Mouse (Mus musculus) MEL (cell line): ENCODE measurements around the gene H13.
A peak's percentile ranks its signal among the peaks of the same experiment; 100 is the strongest.

ENCODE experiments used
- CHD2 ChIP-seq: IDR thresholded peaks from 2 replicates; pipeline ENCODE4 v1.6.1; 2011; ENCODE audit warnings: low read length, improper control_type of control experiment
- CTCF ChIP-seq, 3 experiments: IDR thresholded peaks in 2 of 3; conservative IDR thresholded peaks in 1 of 3; 2 replicates each; pipeline ENCODE4 v1.5.1; 2011 to 2012; ENCODE audit warnings: low read length in 3 of 3, low read depth in 2 of 3, mild to moderate bottlenecking in 2 of 3, improper control_type of control experiment in 1 of 3, inconsistent platforms in 1 of 3, mixed read lengths in 1 of 3, moderate library complexity in 1 of 3; ENCODE audit not compliant: control insufficient read depth in 1 of 3, insufficient read depth in 1 of 3, poor library complexity in 1 of 3, severe bottlenecking in 1 of 3
- KAT2A ChIP-seq: conservative IDR thresholded peaks from 2 replicates; pipeline ENCODE4 v1.6.1; 2012; ENCODE audit warnings: low read depth, low read length, improper control_type of control experiment, inconsistent platforms
- NELFE ChIP-seq: IDR thresholded peaks from 2 replicates; pipeline ENCODE4 v1.6.1; 2011; ENCODE audit warnings: low read depth, low read length, improper control_type of control experiment
- POLR2A ChIP-seq, 2 experiments: IDR thresholded peaks; 2 replicates each; pipeline ENCODE4 v1.6.1; 2011 to 2012; ENCODE audit warnings: low read length in 2 of 2, mild to moderate bottlenecking in 2 of 2, control low read depth in 1 of 2, improper control_type of control experiment in 1 of 2, low read depth in 1 of 2, moderate library complexity in 1 of 2; ENCODE audit not compliant: control insufficient read depth in 1 of 2, insufficient read depth in 1 of 2, poor library complexity in 1 of 2
- RAD21 ChIP-seq: IDR thresholded peaks from 2 replicates; pipeline ENCODE4 v1.6.1; 2011; ENCODE audit warnings: mild to moderate bottlenecking, low read depth, low read length, improper control_type of control experiment
- UBTF ChIP-seq: IDR thresholded peaks from 2 replicates; pipeline ENCODE4 v1.6.1; 2012; ENCODE audit warnings: low read depth, mild to moderate bottlenecking, inconsistent platforms, low read length, improper control_type of control experiment, moderate library complexity, borderline replicate concordance; ENCODE audit not compliant: insufficient read depth
- USF2 ChIP-seq, 2 experiments: IDR thresholded peaks; 2 replicates each; pipeline ENCODE4 v1.6.1; 2011 to 2012; ENCODE audit warnings: improper control_type of control experiment in 2 of 2, low read length in 2 of 2, borderline replicate concordance in 1 of 2, inconsistent platforms in 1 of 2, low read depth in 1 of 2, mild to moderate bottlenecking in 1 of 2; ENCODE audit not compliant: insufficient read depth in 1 of 2
- ZKSCAN1 ChIP-seq: IDR thresholded peaks from 2 replicates; pipeline ENCODE4 v1.6.1; 2012; ENCODE audit warnings: low read depth, mild to moderate bottlenecking, inconsistent platforms, low read length, improper control_type of control experiment, moderate library complexity

- TF ChIP-seq CHD2: no peak
- peak; percentile 55 to 88 (median 79) for TF ChIP-seq CTCF (IDR thresholded peaks at IDR 0.05 in 2 of 3, conservative IDR thresholded peaks at IDR 0.05 in 1 of 3; ENCODE audit: control insufficient read depth in 1 of 3, insufficient read depth in 1 of 3, low read depth in 2 of 3, low read length in 3 of 3, poor library complexity in 1 of 3, severe bottlenecking in 1 of 3)
- no peak; a peak in 1 of 4 replicates for TF ChIP-seq POLR2A (IDR thresholded peaks at IDR 0.05; ENCODE audit: control insufficient read depth in 1 of 2, insufficient read depth in 1 of 2, low read depth in 1 of 2, low read length in 2 of 2, poor library complexity in 1 of 2)
- no peak for TF ChIP-seq NELFE
- TF ChIP-seq RAD21: peak; percentile 65
- no peak for TF ChIP-seq ZKSCAN1
- TF ChIP-seq UBTF: no peak
- TF ChIP-seq USF2 (IDR thresholded peaks at IDR 0.05; ENCODE audit: borderline replicate concordance in 1 of 2, insufficient read depth in 1 of 2, low read depth in 1 of 2, low read length in 2 of 2): no peak
- no peak for TF ChIP-seq KAT2A
Measured at GRCm38 (mm10) chr2:152742435-152742834, 73.2 kb downstream of the H13 start.
